ENCODE assay signal across 27 mouse cellular contexts in the genomic region with DNA sequence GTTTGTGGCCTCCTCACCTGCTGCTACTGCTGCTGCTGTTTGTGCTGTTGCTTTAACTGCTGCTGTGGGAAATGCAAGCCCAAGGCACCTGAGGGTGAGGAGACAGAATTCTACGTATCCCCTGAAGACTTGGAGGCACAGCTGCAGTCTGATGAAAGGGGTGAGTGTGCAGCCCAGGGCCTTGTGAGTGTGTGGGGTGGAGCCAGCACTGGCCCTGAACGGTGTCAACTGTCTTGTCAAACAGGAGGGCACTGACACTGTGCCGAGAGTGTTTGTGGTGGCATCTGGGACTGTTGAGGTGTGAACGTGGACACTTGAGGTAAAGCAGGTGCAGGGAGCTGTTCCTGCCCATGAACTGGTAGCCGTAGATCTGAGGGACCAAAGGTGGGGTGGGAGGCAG. TPM values are rescaled to one million over a fixed set of nuclear protein-coding genes. Genes with fewer than 3 reads are reported as not detected.
A peak's percentile ranks its signal among the peaks of the same experiment; 100 is the strongest.
DNase-seq lines count a peak whose midpoint lies in the region; ATAC-seq and TF ChIP-seq lines count a peak whose summit lies in the region.
"Had no signal": no experiment of that assay in that cellular context is flagged by ENCODE, and none has a peak within 500 bp of the region (broad histone marks: within the 10 kb centered on the region; RNA-seq: fewer than 3 reads in every experiment).

No protein-coding gene starts in this region.

- WGBS in embryonic facial prominence, embryonic 14.5 days, result 85% methylated on average over 5 of the region's 5 CpGs
- 91% methylated on average over 5 of the region's 5 CpGs for WGBS in embryonic facial prominence, embryonic 10.5 days
- 57% methylated on average over 5 of the region's 5 CpGs for WGBS in kidney, embryonic 16.5 days
- 63% methylated on average over 5 of the region's 5 CpGs for WGBS in thymus, adult 2 months

- TF ChIP-seq CTCF in thymus, adult 2 months (IDR thresholded peaks at IDR 0.05; ENCODE audit: borderline replicate concordance, control insufficient read depth, extremely low read depth, insufficient read depth, low read length, poor library complexity), result no peak

- no peak overlapping the region for H3K9ac ChIP-seq in embryonic facial prominence, embryonic 14.5 days (ENCODE audit: low read depth, low read length)
- no peak overlapping the region for H3K9ac ChIP-seq in kidney, embryonic 16.5 days (replicated peaks; ENCODE audit: low read length)
- H3K9ac ChIP-seq: embryonic facial prominence, embryonic 12.5 days; hindbrain, embryonic 13.5 days; limb, embryonic 12.5 days; liver, embryonic 15.5 days; stomach, embryonic 15.5 days had no signal

- no peak overlapping the region for H3K4me3 ChIP-seq in embryonic facial prominence, embryonic 14.5 days (ENCODE audit: low read depth, low read length)
- no peak overlapping the region for H3K4me3 ChIP-seq in embryonic facial prominence, embryonic 10.5 days
- no peak overlapping the region for H3K4me3 ChIP-seq in kidney, embryonic 16.5 days (ENCODE audit: low read length)
- no peak overlapping the region for H3K4me3 ChIP-seq in thymus, adult 2 months (ENCODE audit: control insufficient read depth, insufficient read depth, low read length)
- H3K4me3 ChIP-seq: embryonic facial prominence, embryonic 12.5 days; erythroblast, embryonic 14.5 days; hindbrain, embryonic 13.5 days; left cerebral cortex, adult 2 months; limb, embryonic 12.5 days; liver, embryonic 15.5 days; stomach, embryonic 15.5 days had no signal

- DNase-seq in embryonic facial prominence, embryonic 14.5 days (ENCODE audit: low spot score), result peak; percentile 11
- DNase-seq in embryonic facial prominence, embryonic 10.5 days (ENCODE audit: low spot score), result no peak
- no peak for DNase-seq in kidney, postnatal 36 days
- peak; percentile 23 for DNase-seq in thymus, postnatal 0 days (ENCODE audit: low spot score)
- DNase-seq in thymus, adult 2 months, result no peak
- no peak for DNase-seq in ovary, postnatal 14 days (ENCODE audit: low spot score)
- DNase-seq: adrenal gland, adult 8-10 months; cerebellum, adult 11-12 months; cerebellum, adult 9-11 months; heart, postnatal 4 days; kidney, postnatal 14 days; lung, postnatal 36 days; midbrain, embryonic 14.5 days; thymus, postnatal 25 days had no signal

- no peaks in the 10 kb centered on the region for H3K27me3 ChIP-seq in embryonic facial prominence, embryonic 14.5 days (replicated peaks; ENCODE audit: control insufficient read depth, insufficient read depth, low read length)
- H3K27me3 ChIP-seq in embryonic facial prominence, embryonic 10.5 days (replicated peaks; ENCODE audit: low read depth, poor library complexity, severe bottlenecking), result no peaks in the 10 kb centered on the region
- H3K27me3 ChIP-seq in kidney, embryonic 16.5 days (ENCODE audit: insufficient read depth, low read length), result no peaks in the 10 kb centered on the region
- no peaks in the 10 kb centered on the region for H3K27me3 ChIP-seq in thymus, adult 2 months (ENCODE audit: control insufficient read depth, insufficient read depth, low read length)
- H3K27me3 ChIP-seq: embryonic facial prominence, embryonic 12.5 days; hindbrain, embryonic 13.5 days; limb, embryonic 12.5 days; liver, embryonic 15.5 days; stomach, embryonic 15.5 days had no signal

- H3K36me3 ChIP-seq in embryonic facial prominence, embryonic 14.5 days (ENCODE audit: control insufficient read depth, insufficient read depth, low read length), result peaks cover 81% of the 10 kb centered on the region
- H3K36me3 ChIP-seq in embryonic facial prominence, embryonic 10.5 days (replicated peaks), result peaks cover 81% of the 10 kb centered on the region
- H3K36me3 ChIP-seq in kidney, embryonic 16.5 days (ENCODE audit: insufficient read depth, low read length), result peaks cover 48% of the 10 kb centered on the region
- peaks cover 61% of the 10 kb centered on the region for H3K36me3 ChIP-seq in thymus, adult 2 months (ENCODE audit: control insufficient read depth, insufficient read depth, low read length)

- no peaks in the 10 kb centered on the region for H3K9me3 ChIP-seq in embryonic facial prominence, embryonic 14.5 days (ENCODE audit: control insufficient read depth, low read length)
- H3K9me3 ChIP-seq in embryonic facial prominence, embryonic 10.5 days, result no peaks in the 10 kb centered on the region
- no peaks in the 10 kb centered on the region for H3K9me3 ChIP-seq in kidney, embryonic 16.5 days (ENCODE audit: low read length)
- H3K9me3 ChIP-seq: embryonic facial prominence, embryonic 12.5 days; G1E; hindbrain, embryonic 13.5 days; limb, embryonic 12.5 days; liver, embryonic 15.5 days; stomach, embryonic 15.5 days had no signal

- TF ChIP-seq POLR2A in thymus, adult 2 months (IDR thresholded peaks at IDR 0.05; ENCODE audit: control insufficient read depth, extremely low read depth, insufficient read depth, low read length, poor library complexity), result no peak

- H3K4me1 ChIP-seq in embryonic facial prominence, embryonic 14.5 days (ENCODE audit: control insufficient read depth, insufficient read depth, low read length), result no peaks in the 10 kb centered on the region
- H3K4me1 ChIP-seq in embryonic facial prominence, embryonic 10.5 days, result no peaks in the 10 kb centered on the region
- H3K4me1 ChIP-seq in kidney, embryonic 16.5 days (ENCODE audit: insufficient read depth, low read length), result no peaks in the 10 kb centered on the region
- H3K4me1 ChIP-seq in thymus, adult 2 months (replicated peaks; ENCODE audit: control insufficient read depth, insufficient read depth, low read length), result no peaks in the 10 kb centered on the region
- H3K4me1 ChIP-seq: embryonic facial prominence, embryonic 12.5 days; hindbrain, embryonic 13.5 days; limb, embryonic 12.5 days; stomach, embryonic 15.5 days had no signal

- peak; percentile 53; the same call in 1 of the 2 replicates for ATAC-seq in embryonic facial prominence, embryonic 14.5 days (ENCODE audit: low read depth)
- peak; percentile 70 for ATAC-seq in kidney, embryonic 16.5 days (ENCODE audit: low FRiP score, low TSS enrichment)
- ATAC-seq in neutrophil, adult 5-6 weeks (ENCODE audit: extremely low read depth, insufficient number of reproducible peaks, low FRiP score, poor library complexity, severe bottlenecking), result 0 out of 2 replicates have a peak, but pooled peaks have one; percentile 17
- ATAC-seq: forebrain, embryonic 16.5 days; intestine, embryonic 16.5 days had no signal

- H3K27ac ChIP-seq in embryonic facial prominence, embryonic 14.5 days (replicated peaks; ENCODE audit: low read depth, low read length), result no peak overlapping the region
- H3K27ac ChIP-seq in embryonic facial prominence, embryonic 10.5 days (replicated peaks), result no peak overlapping the region
- H3K27ac ChIP-seq in kidney, embryonic 16.5 days (ENCODE audit: low read length), result no peak overlapping the region
- no peak overlapping the region for H3K27ac ChIP-seq in thymus, adult 2 months (ENCODE audit: control insufficient read depth, insufficient read depth, low read length)
- H3K27ac ChIP-seq: embryonic facial prominence, embryonic 12.5 days; hindbrain, embryonic 13.5 days; left cerebral cortex, adult 2 months; limb, embryonic 12.5 days; liver, embryonic 15.5 days; stomach, embryonic 15.5 days had no signal

- H3K4me2 ChIP-seq in embryonic facial prominence, embryonic 14.5 days (ENCODE audit: low read depth, low read length), result no peak overlapping the region
- no peak overlapping the region for H3K4me2 ChIP-seq in kidney, embryonic 16.5 days (replicated peaks; ENCODE audit: low read depth, low read length)
- H3K4me2 ChIP-seq: embryonic facial prominence, embryonic 12.5 days; heart, embryonic 11.5 days; hindbrain, embryonic 13.5 days; limb, embryonic 12.5 days; liver, embryonic 15.5 days; stomach, embryonic 15.5 days had no signal

RNA-seq across cellular contexts. Expression of gene Dnajc5, which starts 28.4 kb away (rescaled TPM):
- 80.4 and 84.2 TPM in 2 replicates for polyA plus RNA-seq in embryonic facial prominence, embryonic 14.5 days (2014; fragmentation: Nextera tagmentation; extraction: Ambion mirVana)
- 93.3 and 93.4 TPM in 2 replicates for polyA plus RNA-seq in embryonic facial prominence, embryonic 10.5 days (2016; fragmentation: Nextera tagmentation; extraction: Ambion mirVana)
- 91.7 and 100 TPM in 2 replicates for polyA plus RNA-seq in kidney, embryonic 16.5 days (2015; fragmentation: Nextera tagmentation; extraction: Ambion mirVana)
- polyA plus RNA-seq in thymus, postnatal 0 days (2015; fragmentation: Nextera tagmentation; extraction: Ambion mirVana), result 76.1 and 86.7 TPM in 2 replicates
- 140 and 146 TPM in 2 replicates for polyA plus RNA-seq in thymus, adult 2 months (2012; rRNA removed)
- total RNA-seq in neutrophil, adult 5-6 weeks (2017), result 81.3 and 85.7 TPM in 2 replicates

RNA-seq across cellular contexts. Expression of gene Uckl1, which starts 36.0 kb away (rescaled TPM):
- polyA plus RNA-seq in embryonic facial prominence, embryonic 14.5 days (2014; fragmentation: Nextera tagmentation; extraction: Ambion mirVana), result 45.2 and 49.3 TPM in 2 replicates
- 41.1 and 41.3 TPM in 2 replicates for polyA plus RNA-seq in embryonic facial prominence, embryonic 10.5 days (2016; fragmentation: Nextera tagmentation; extraction: Ambion mirVana)
- polyA plus RNA-seq in kidney, embryonic 16.5 days (2015; fragmentation: Nextera tagmentation; extraction: Ambion mirVana), result 66.9 and 71.7 TPM in 2 replicates
- polyA plus RNA-seq in thymus, postnatal 0 days (2015; fragmentation: Nextera tagmentation; extraction: Ambion mirVana), result 50.0 and 51.1 TPM in 2 replicates
- 266 and 327 TPM in 2 replicates for polyA plus RNA-seq in thymus, adult 2 months (2012; rRNA removed)
- total RNA-seq in neutrophil, adult 5-6 weeks (2017), result 142 and 143 TPM in 2 replicates

RNA-seq across cellular contexts. Expression of gene Prpf6, which starts 43.0 kb away (rescaled TPM):
- polyA plus RNA-seq in embryonic facial prominence, embryonic 14.5 days (2014; fragmentation: Nextera tagmentation; extraction: Ambion mirVana), result 57.4 and 61.7 TPM in 2 replicates
- 77.2 and 82.6 TPM in 2 replicates for polyA plus RNA-seq in embryonic facial prominence, embryonic 10.5 days (2016; fragmentation: Nextera tagmentation; extraction: Ambion mirVana)
- 75.2 and 79.7 TPM in 2 replicates for polyA plus RNA-seq in kidney, embryonic 16.5 days (2015; fragmentation: Nextera tagmentation; extraction: Ambion mirVana)
- polyA plus RNA-seq in thymus, postnatal 0 days (2015; fragmentation: Nextera tagmentation; extraction: Ambion mirVana), result 51.7 and 55.3 TPM in 2 replicates
- polyA plus RNA-seq in thymus, adult 2 months (2012; rRNA removed), result 22.2 and 22.5 TPM in 2 replicates
- total RNA-seq in neutrophil, adult 5-6 weeks (2017), result 103 and 106 TPM in 2 replicates

RNA-seq across cellular contexts. Expression of gene Zfp512b, which starts 43.9 kb away (rescaled TPM):
- 42.0 and 46.5 TPM in 2 replicates for polyA plus RNA-seq in embryonic facial prominence, embryonic 14.5 days (2014; fragmentation: Nextera tagmentation; extraction: Ambion mirVana)
- 56.0 and 59.1 TPM in 2 replicates for polyA plus RNA-seq in embryonic facial prominence, embryonic 10.5 days (2016; fragmentation: Nextera tagmentation; extraction: Ambion mirVana)
- 37.8 and 41.1 TPM in 2 replicates for polyA plus RNA-seq in kidney, embryonic 16.5 days (2015; fragmentation: Nextera tagmentation; extraction: Ambion mirVana)
- 23.3 and 35.0 TPM in 2 replicates for polyA plus RNA-seq in thymus, postnatal 0 days (2015; fragmentation: Nextera tagmentation; extraction: Ambion mirVana)
- polyA plus RNA-seq in thymus, adult 2 months (2012; rRNA removed), result 87.6 and 89.1 TPM in 2 replicates
- 24.6 and 26.6 TPM in 2 replicates for total RNA-seq in neutrophil, adult 5-6 weeks (2017)

RNA-seq across cellular contexts. Expression of gene Samd10, which starts 50.3 kb away (rescaled TPM):
- 13.1 and 13.2 TPM in 2 replicates for polyA plus RNA-seq in embryonic facial prominence, embryonic 14.5 days (2014; fragmentation: Nextera tagmentation; extraction: Ambion mirVana)
- 24.9 and 25.5 TPM in 2 replicates for polyA plus RNA-seq in embryonic facial prominence, embryonic 10.5 days (2016; fragmentation: Nextera tagmentation; extraction: Ambion mirVana)
- polyA plus RNA-seq in kidney, embryonic 16.5 days (2015; fragmentation: Nextera tagmentation; extraction: Ambion mirVana), result 29.5 and 31.4 TPM in 2 replicates
- polyA plus RNA-seq in thymus, postnatal 0 days (2015; fragmentation: Nextera tagmentation; extraction: Ambion mirVana), result 9.4 and 12.1 TPM in 2 replicates
- 26.5 and 29.0 TPM in 2 replicates for polyA plus RNA-seq in thymus, adult 2 months (2012; rRNA removed)
- total RNA-seq in neutrophil, adult 5-6 weeks (2017), result 6.9 and 9.7 TPM in 2 replicates
- polyA plus RNA-seq: erythroblast, embryonic 14.5 days had no signal

Comparison
In these comparisons a context has a peak if more than half of its experiments do, and no peak if none do; other contexts are left out.
1. DNase-seq: peak in embryonic facial prominence, embryonic 14.5 days (single experiment) and thymus, postnatal 0 days (single experiment); none in embryonic facial prominence, embryonic 10.5 days (single experiment), kidney, postnatal 36 days (0 of 2), thymus, adult 2 months (single experiment) and ovary, postnatal 14 days (single experiment).
2. ATAC-seq: peak in every context shown above with its lines; median percentile 70 in kidney, embryonic 16.5 days; 53 in embryonic facial prominence, embryonic 14.5 days; 17 in neutrophil, adult 5-6 weeks.